Mouse (Mus musculus) embryonic fibroblast, embryonic 13.5 days (primary cell): ENCODE measurements at regions not wholly inside any gene's neighbourhood (a gene's known extent, or its start where the extent isn't known, plus 50 kb on each side); places are given as distances from the start of the nearest gene placed in this dataset.

Experiments used
- CTCF ChIP-seq: IDR thresholded peaks from 2 replicates; pipeline ENCODE4 v1.5.1; 2011; ENCODE audit warnings: mild to moderate bottlenecking, control low read depth, low read length, moderate library complexity, borderline replicate concordance; ENCODE audit not compliant: insufficient read depth
- POLR2A ChIP-seq: IDR thresholded peaks from 2 replicates; pipeline ENCODE4 v1.6.1; 2011; ENCODE audit warnings: low read depth, mild to moderate bottlenecking, control low read depth, low read length, moderate library complexity

GRCm38 (mm10) chr2:117422756-117423155 is 80.0 kb upstream of the Rasgrp1 start:
- TF ChIP-seq CTCF = no peak
- no peak for TF ChIP-seq POLR2A
